Mouse (Mus musculus) embryonic fibroblast, embryonic 13.5 days (primary cell): Measurements from ENCODE around the gene Tgfb2.

Experiments
- CTCF ChIP-seq: IDR thresholded peaks from 2 replicates; pipeline ENCODE4 v1.5.1; 2011; ENCODE audit warnings: mild to moderate bottlenecking, control low read depth, low read length, moderate library complexity, borderline replicate concordance; ENCODE audit not compliant: insufficient read depth
- POLR2A ChIP-seq: IDR thresholded peaks from 2 replicates; pipeline ENCODE4 v1.6.1; 2011; ENCODE audit warnings: low read depth, mild to moderate bottlenecking, control low read depth, low read length, moderate library complexity

GRCm38 (mm10) chr1:186739828-186740227 lies 34.0 kb upstream of the Tgfb2 start:
- no peak for TF ChIP-seq CTCF
- no peak for TF ChIP-seq POLR2A
